Mouse (Mus musculus) C2C12 (cell line): ENCODE results near the gene Tspan9. TPM values are rescaled to one million over a fixed set of nuclear protein-coding genes. Genes with fewer than 3 reads are reported as not detected.

Experiments used
- H3K27me3 ChIP-seq: one replicate; pipeline ENCODE4 v1.6.1; 2011; ENCODE audit not compliant: control insufficient read depth, insufficient read depth, insufficient read length
- H3K36me3 ChIP-seq: one replicate; pipeline ENCODE4 v1.6.1; 2011; ENCODE audit not compliant: control insufficient read depth, insufficient read depth
- H3K4me3 ChIP-seq: one replicate; pipeline ENCODE4 v1.5.1; 2011; ENCODE audit warnings: mild to moderate bottlenecking, control low read depth; ENCODE audit not compliant: poor library complexity, insufficient read depth, severe bottlenecking
- H3K79me2 ChIP-seq: one replicate; pipeline ENCODE4 v1.6.1; 2011; ENCODE audit not compliant: control insufficient read depth, insufficient read depth
- H3K79me3 ChIP-seq: one replicate; pipeline ENCODE4 v1.6.1; 2011; ENCODE audit warnings: low read depth, control low read depth
- H3ac ChIP-seq: one replicate; pipeline ENCODE3; 2011; ENCODE audit warnings: low read depth; ENCODE audit not compliant: control insufficient read depth, insufficient read length
- CEBPB ChIP-seq: IDR thresholded peaks from one replicate; pipeline ENCODE4 v1.6.1; 2011; ENCODE audit warnings: low read depth, mild to moderate bottlenecking, control low read depth, moderate library complexity
- CTCF ChIP-seq: IDR thresholded peaks from one replicate; pipeline ENCODE4 v1.5.1; 2011; ENCODE audit not compliant: control insufficient read depth, insufficient read depth, insufficient read length
- FOSL1 ChIP-seq: IDR thresholded peaks from one replicate; pipeline ENCODE4 v1.8.0; 2011; ENCODE audit warnings: mild to moderate bottlenecking, low read length; ENCODE audit not compliant: poor library complexity, insufficient read depth, severe bottlenecking
- MAX ChIP-seq: IDR thresholded peaks from one replicate; pipeline ENCODE4 v1.6.1; 2011; ENCODE audit warnings: mild to moderate bottlenecking, control low read depth
- MYOD1 ChIP-seq: IDR thresholded peaks from one replicate; pipeline ENCODE4 v1.6.1; 2011; ENCODE audit warnings: low read depth; ENCODE audit not compliant: control insufficient read depth, insufficient read length
- MYOG ChIP-seq: IDR thresholded peaks from one replicate; pipeline ENCODE4 v1.6.1; 2011; ENCODE audit not compliant: control insufficient read depth, insufficient read length; ENCODE audit errors: extremely low read depth
- USF1 ChIP-seq: IDR thresholded peaks from one replicate; pipeline ENCODE4 v1.6.1; 2011; ENCODE audit warnings: low read depth, mild to moderate bottlenecking, control low read depth, moderate library complexity
- polyA plus RNA-seq: library from polyadenylated mRNA; unstranded; fragments of >200 nt; fragmentation: generic; extraction: Trizol; gene quantifications from one replicate; pipeline ENCODE4 v1.2.1, GENCODE M21; 2012; ENCODE audit warnings: missing spikeins

Tspan9 gene
- polyA plus RNA-seq, 1 experiment, result 57.6 TPM

DNA sequence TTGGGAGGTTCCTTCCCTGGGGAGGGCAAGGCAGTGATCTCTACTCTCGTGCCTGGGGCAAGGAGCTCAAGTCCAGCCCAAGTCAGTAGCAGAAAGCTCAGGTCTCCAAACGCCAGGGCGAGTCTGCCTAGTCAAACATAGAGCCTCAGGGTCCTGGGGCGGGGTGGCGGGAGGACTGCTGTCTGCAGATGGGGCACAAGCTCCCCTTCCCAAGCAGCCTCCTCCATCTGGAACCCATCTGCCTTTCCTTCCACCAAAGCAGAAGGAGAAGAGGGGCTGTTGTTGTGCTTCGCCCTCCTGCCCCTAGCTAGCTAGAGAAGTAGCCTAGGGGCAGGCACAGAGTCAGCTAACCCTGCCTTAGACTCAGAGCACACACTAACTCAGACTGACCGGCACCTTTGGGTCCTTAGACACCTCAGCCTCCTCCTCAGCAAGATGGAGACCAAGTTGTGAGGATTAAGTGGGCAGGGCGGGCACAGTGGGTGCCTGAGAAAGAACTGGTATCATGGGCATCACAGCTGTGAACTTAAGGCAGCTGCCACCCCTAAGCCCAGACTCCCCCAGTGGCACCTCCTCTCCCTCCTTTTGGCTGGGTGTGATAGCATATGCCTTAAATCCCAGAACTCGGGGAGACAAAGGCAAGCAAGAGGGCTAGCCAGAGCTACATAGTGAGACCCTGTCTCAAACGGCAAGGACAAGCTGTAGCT lies 26.4 kb downstream of the Tspan9 start:
- H3K36me3 ChIP-seq, result no peaks in the 10 kb centered on the region
- no peaks in the 10 kb centered on the region for H3K79me2 ChIP-seq
- H3K79me3 ChIP-seq, result no peaks in the 10 kb centered on the region
- H3K27me3 ChIP-seq, result no peaks in the 10 kb centered on the region
- TF ChIP-seq FOSL1 (no peak), CEBPB (no peak), MYOG (no peak), MAX (no peak)
- no peak overlapping the region for H3ac ChIP-seq
- H3K4me3 ChIP-seq, result no peak overlapping the region

DNA sequence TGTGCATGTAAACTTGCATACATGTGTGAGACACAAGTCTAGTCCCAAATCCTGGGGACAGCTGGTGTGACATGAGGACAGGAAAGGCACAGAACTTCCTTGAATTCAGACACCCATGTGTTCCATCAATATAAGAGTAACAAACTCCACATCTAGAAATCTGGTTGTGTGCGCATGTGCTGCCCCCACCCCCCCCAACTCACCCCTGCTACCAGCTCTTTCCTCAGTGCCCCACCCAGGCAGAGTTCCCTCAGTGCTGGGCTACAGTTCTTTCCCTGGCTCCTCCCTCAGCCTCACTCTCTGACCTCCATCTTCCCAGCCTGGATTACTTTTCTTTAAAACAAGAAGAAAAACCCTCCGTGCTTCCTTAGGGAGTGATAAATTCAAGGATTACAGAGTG lies 27.1 kb downstream of the Tspan9 start:
- no peaks in the 10 kb centered on the region for H3K36me3 ChIP-seq
- no peaks in the 10 kb centered on the region for H3K27me3 ChIP-seq
- H3ac ChIP-seq, result no peak overlapping the region
- no peak overlapping the region for H3K4me3 ChIP-seq
- TF ChIP-seq FOSL1 (no peak), USF1 (no peak), MYOG (no peak), CTCF (no peak), MYOD1 (no peak), MAX (no peak), CEBPB (no peak)
- no peaks in the 10 kb centered on the region for H3K79me2 ChIP-seq
- no peaks in the 10 kb centered on the region for H3K79me3 ChIP-seq

DNA sequence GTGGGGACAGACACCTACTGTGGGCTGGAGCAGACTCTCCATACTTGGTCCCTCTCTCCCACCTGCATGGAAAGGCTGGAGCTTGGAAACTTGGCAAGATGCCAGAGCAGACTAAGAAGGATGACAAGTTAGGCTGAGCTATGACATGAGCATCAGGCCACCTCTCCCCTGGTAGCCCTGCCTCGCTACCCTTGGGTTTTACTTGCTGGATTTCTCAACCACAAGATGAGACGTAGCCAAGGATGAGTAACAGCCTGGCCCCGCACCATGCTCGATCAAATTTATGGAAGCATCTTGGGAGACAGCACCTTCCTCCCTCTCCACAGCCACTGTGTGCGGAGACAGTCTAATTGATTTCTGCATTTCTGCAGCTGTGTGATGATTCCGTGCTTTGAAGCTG lies 28.3 kb downstream of the Tspan9 start:
- no peak for TF ChIP-seq CEBPB
- TF ChIP-seq FOSL1, result no peak
- no peak for TF ChIP-seq MYOD1
- no peak for TF ChIP-seq USF1
- no peak for TF ChIP-seq MYOG
- TF ChIP-seq CTCF, result no peak
- no peaks in the 10 kb centered on the region for H3K36me3 ChIP-seq
- H3K79me3 ChIP-seq, result no peaks in the 10 kb centered on the region
- no peaks in the 10 kb centered on the region for H3K79me2 ChIP-seq
- no peaks in the 10 kb centered on the region for H3K27me3 ChIP-seq
- no peak overlapping the region for H3K4me3 ChIP-seq
- no peak overlapping the region for H3ac ChIP-seq

DNA sequence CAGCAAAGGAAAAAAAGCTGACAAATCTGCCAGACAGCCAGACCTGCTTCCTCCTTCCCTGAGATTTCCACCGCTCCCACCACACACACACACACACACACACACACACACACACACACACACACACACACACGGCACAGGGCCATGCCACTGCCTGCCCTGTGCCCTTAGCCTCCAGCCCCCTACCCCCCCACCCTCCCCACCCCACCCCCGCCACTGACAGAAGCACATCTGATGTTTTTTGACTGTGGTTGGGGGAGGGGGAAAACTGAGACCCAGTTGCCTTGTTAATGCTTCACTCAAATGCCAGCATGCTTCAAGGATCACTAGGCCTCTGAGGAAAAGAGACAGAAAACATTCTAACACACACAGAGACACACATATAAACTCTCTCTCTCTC lies 30.8 kb downstream of the Tspan9 start:
- Histone ChIP-seq H3ac (no peak overlapping the region), H3K4me3 (no peak overlapping the region), H3K79me3 (no peaks in the 10 kb centered on the region), H3K27me3 (no peaks in the 10 kb centered on the region), H3K36me3 (no peaks in the 10 kb centered on the region), H3K79me2 (no peaks in the 10 kb centered on the region)
- TF ChIP-seq USF1 (no peak), CTCF (no peak), MAX (no peak), MYOD1 (no peak), CEBPB (no peak), MYOG (no peak), FOSL1 (no peak)

DNA sequence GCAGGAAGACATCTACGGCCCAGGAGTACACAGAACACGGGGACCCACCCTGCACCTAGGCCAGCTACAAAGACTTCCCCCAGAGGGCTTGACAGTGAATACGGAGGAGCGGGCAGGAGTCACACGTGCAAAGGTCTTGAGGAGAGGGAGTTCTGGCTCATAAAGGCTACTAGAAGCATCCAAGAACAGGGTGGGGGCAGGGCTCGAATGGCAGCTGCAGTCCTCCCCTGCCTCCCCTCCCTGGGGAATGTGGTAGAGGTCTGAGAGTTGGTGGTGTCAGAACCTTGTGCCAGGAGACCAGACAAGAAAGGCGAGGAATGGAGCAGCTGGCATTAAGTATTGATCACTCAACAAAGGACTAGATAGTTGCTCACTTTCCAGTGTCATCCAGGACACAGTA lies 31.6 kb downstream of the Tspan9 start:
- Histone ChIP-seq H3K36me3 (no peaks in the 10 kb centered on the region), H3K4me3 (no peak overlapping the region)
- TF ChIP-seq MAX (no peak), MYOD1 (no peak), USF1 (no peak), MYOG (no peak), FOSL1 (no peak), CTCF (no peak), CEBPB (no peak)

DNA sequence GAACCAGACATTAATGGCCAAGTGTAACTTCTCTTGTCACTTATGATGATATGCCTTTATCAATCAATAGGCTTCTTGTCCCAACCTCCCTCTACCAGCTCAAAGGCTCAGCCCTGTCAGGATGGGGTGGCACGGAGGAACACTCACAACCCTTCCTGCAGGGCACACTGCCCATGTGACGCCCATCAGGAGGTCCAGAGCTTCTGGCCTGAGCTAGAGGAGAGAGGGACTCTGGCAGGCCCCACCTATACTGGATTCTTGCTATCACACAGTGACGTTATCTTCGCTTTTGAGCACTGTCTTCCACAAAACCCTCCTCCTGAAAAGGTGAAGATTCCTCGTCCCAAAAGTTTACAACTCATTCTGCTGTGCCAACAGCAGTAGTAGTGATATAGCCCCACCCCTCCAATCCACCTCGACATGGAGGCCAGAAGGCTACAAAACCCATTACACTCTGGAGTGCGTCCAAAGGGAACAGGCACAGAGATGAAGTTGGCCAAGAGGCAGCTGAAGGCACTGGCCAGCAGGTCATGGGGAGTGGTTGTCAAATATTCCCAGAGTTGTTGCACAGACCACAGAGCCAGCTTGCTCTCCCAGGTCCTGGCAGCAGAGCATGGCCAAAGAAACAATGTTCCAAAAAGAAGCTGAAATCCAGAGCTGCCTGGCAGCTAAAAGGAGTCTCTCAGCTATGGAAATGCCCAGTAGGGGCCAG lies 34.9 kb downstream of the Tspan9 start:
- no peak overlapping the region for H3ac ChIP-seq
- H3K79me2 ChIP-seq, result no peaks in the 10 kb centered on the region
- H3K36me3 ChIP-seq, result no peaks in the 10 kb centered on the region
- no peaks in the 10 kb centered on the region for H3K27me3 ChIP-seq
- TF ChIP-seq CEBPB (no peak), CTCF (no peak), FOSL1 (no peak), USF1 (no peak), MAX (no peak), MYOD1 (no peak), MYOG (no peak)
- H3K79me3 ChIP-seq, result no peaks in the 10 kb centered on the region
- no peak overlapping the region for H3K4me3 ChIP-seq

More for the DNA sequence above, 31.6 kb downstream of the Tspan9 start:
- H3ac ChIP-seq, result no peak overlapping the region
- no peaks in the 10 kb centered on the region for H3K27me3 ChIP-seq
- H3K79me3 ChIP-seq, result no peaks in the 10 kb centered on the region
- no peaks in the 10 kb centered on the region for H3K79me2 ChIP-seq
